Mouse (Mus musculus): ENCODE measurements around the gene Olfr1040. TPM values are rescaled to one million over a fixed set of nuclear protein-coding genes. Genes with fewer than 3 reads are reported as not detected.

Olfr1040 gene
- not detected for polyA plus RNA-seq (2014; fragmentation: Illumina TruSeq; extraction: RNeasy Lipid Tissue Mini Kit (QIAGEN cat#74804); ENCODE audit: insufficient read depth, low read depth, low replicate concordance)

GRCm38 (mm10) chr2:86146632-86147031 is at the start of gene Olfr1040:
Gene Olfr1040, minus strand, starts transcription at chr2:86146732.

DNA sequence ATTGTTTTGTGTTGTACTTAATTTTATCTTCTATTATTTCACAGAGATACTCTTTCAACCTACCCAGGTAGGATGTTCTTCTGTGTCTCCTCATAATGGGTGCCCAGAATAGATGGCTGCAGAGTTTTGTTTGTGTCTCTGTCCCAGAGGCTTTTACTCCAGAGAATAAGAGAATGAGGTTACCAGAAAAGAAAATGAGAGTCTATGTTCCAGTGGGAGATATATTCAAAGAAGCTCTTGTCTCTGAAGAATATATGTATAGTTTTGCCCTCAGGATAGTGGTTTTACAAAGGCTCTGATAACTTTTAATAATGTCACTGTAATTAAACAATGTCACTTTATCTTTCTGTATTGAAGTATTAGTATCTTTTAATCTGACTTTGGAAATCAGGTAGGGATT is 39.1 kb upstream of the Olfr1040 start, which contains the start of gene Olfr52:
Gene Olfr52, minus strand, starts transcription at position 101 of the 400 bp plus-strand sequence.

GRCm38 (mm10) chr2:86177720-86178119 is 31.2 kb upstream of the Olfr1040 start, which contains the start of gene Olfr1044:
Gene Olfr1044, minus strand, starts transcription at chr2:86177820.

DNA sequence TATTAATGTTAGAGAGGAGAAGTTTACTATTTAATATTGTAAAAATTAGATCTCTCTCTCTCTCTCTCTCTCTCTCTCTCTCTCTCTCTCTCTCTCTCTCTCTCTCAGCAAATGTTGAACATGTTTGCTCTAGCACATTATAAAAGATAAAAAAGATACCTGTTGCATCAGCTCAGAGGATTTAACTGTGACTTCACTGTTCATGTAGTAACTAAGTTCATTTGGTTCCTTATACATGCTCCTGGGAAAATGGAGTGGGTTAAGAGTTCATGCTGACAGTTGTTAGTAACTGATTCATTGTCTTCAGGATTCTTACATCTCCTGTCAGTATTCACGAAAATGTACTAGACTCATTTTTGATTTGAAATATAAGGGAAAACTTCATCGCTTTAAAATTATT is 20.9 kb upstream of the Olfr1040 start, which contains the start of gene Olfr1043:
Gene Olfr1043, minus strand, starts transcription at position 101 of the 400 bp plus-strand sequence.

GRCm38 (mm10) chr2:86161738-86162137 is 15.2 kb upstream of the Olfr1040 start, which contains the start of gene Olfr1042:
Gene Olfr1042, minus strand, starts transcription at chr2:86161838.

DNA sequence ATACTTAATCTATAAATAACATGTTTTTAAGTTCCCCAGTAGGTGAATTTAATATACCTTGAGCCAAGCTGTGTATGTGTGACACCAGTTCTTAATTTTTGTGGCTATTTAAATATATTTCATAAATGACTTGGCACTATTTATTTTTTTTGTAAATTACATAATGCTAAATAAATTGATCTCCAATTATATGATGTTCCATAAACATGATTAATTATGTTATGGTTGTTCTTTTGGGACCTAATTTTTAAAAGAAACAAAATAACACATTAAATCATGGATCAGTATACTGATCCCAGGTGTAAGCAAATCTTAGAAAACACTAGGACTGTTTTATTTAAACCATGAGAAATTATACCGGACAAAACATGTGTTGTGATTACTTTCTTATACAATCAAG is 10.7 kb downstream of the Olfr1040 start, which contains the start of gene Olfr1039:
Gene Olfr1039, minus strand, starts transcription at position 101 of the 400 bp plus-strand sequence.

Other genes starting within 250 kb of the Olfr1040 start
- gene Olfr1024, start 241.7 kb downstream of the Olfr1040 start, polyA plus RNA-seq (2014; fragmentation: Illumina TruSeq; extraction: RNeasy Lipid Tissue Mini Kit (QIAGEN cat#74804); ENCODE audit: insufficient read depth, low read depth, low replicate concordance), result not detected
- gene Olfr1025-ps1, start 231.5 kb downstream of the Olfr1040 start, polyA plus RNA-seq (2014; fragmentation: Illumina TruSeq; extraction: RNeasy Lipid Tissue Mini Kit (QIAGEN cat#74804); ENCODE audit: insufficient read depth, low read depth, low replicate concordance), result not detected
- gene Olfr1026, start 225.2 kb downstream of the Olfr1040 start, polyA plus RNA-seq (2014; fragmentation: Illumina TruSeq; extraction: RNeasy Lipid Tissue Mini Kit (QIAGEN cat#74804); ENCODE audit: insufficient read depth, low read depth, low replicate concordance), result not detected
- not detected for gene Olfr1028, start 196.3 kb downstream of the Olfr1040 start, polyA plus RNA-seq (2014; fragmentation: Illumina TruSeq; extraction: RNeasy Lipid Tissue Mini Kit (QIAGEN cat#74804); ENCODE audit: insufficient read depth, low read depth, low replicate concordance)
- gene Olfr1029, start 172.8 kb downstream of the Olfr1040 start, polyA plus RNA-seq (2014; fragmentation: Illumina TruSeq; extraction: RNeasy Lipid Tissue Mini Kit (QIAGEN cat#74804); ENCODE audit: insufficient read depth, low read depth, low replicate concordance), result not detected
- not detected for gene Olfr1030, start 167.5 kb downstream of the Olfr1040 start, polyA plus RNA-seq (2014; fragmentation: Illumina TruSeq; extraction: RNeasy Lipid Tissue Mini Kit (QIAGEN cat#74804); ENCODE audit: insufficient read depth, low read depth, low replicate concordance)
- not detected for gene Olfr1031, start 156.4 kb downstream of the Olfr1040 start, polyA plus RNA-seq (2014; fragmentation: Illumina TruSeq; extraction: RNeasy Lipid Tissue Mini Kit (QIAGEN cat#74804); ENCODE audit: insufficient read depth, low read depth, low replicate concordance)
- not detected for gene Olfr1032, start 141.2 kb downstream of the Olfr1040 start, polyA plus RNA-seq (2014; fragmentation: Illumina TruSeq; extraction: RNeasy Lipid Tissue Mini Kit (QIAGEN cat#74804); ENCODE audit: insufficient read depth, low read depth, low replicate concordance)
- gene Olfr1033, start 126.1 kb downstream of the Olfr1040 start, polyA plus RNA-seq (2014; fragmentation: Illumina TruSeq; extraction: RNeasy Lipid Tissue Mini Kit (QIAGEN cat#74804); ENCODE audit: insufficient read depth, low read depth, low replicate concordance), result 3.4 TPM
- 0.06 TPM for gene Olfr1034, start 100.9 kb downstream of the Olfr1040 start, polyA plus RNA-seq (2014; fragmentation: Illumina TruSeq; extraction: RNeasy Lipid Tissue Mini Kit (QIAGEN cat#74804); ENCODE audit: insufficient read depth, low read depth, low replicate concordance)
- not detected for gene Olfr1036, start 72.7 kb downstream of the Olfr1040 start, polyA plus RNA-seq (2014; fragmentation: Illumina TruSeq; extraction: RNeasy Lipid Tissue Mini Kit (QIAGEN cat#74804); ENCODE audit: insufficient read depth, low read depth, low replicate concordance)
- gene Olfr1037, start 59.3 kb downstream of the Olfr1040 start, polyA plus RNA-seq (2014; fragmentation: Illumina TruSeq; extraction: RNeasy Lipid Tissue Mini Kit (QIAGEN cat#74804); ENCODE audit: insufficient read depth, low read depth, low replicate concordance), result not detected
- not detected for gene Olfr1039, start 10.8 kb downstream of the Olfr1040 start, polyA plus RNA-seq (2014; fragmentation: Illumina TruSeq; extraction: RNeasy Lipid Tissue Mini Kit (QIAGEN cat#74804); ENCODE audit: insufficient read depth, low read depth, low replicate concordance)
- not detected for gene Olfr1042, start 15.1 kb upstream of the Olfr1040 start, polyA plus RNA-seq (2014; fragmentation: Illumina TruSeq; extraction: RNeasy Lipid Tissue Mini Kit (QIAGEN cat#74804); ENCODE audit: insufficient read depth, low read depth, low replicate concordance)
- gene Olfr1043, start 20.8 kb upstream of the Olfr1040 start, polyA plus RNA-seq (2014; fragmentation: Illumina TruSeq; extraction: RNeasy Lipid Tissue Mini Kit (QIAGEN cat#74804); ENCODE audit: insufficient read depth, low read depth, low replicate concordance), result not detected
- gene Olfr1044, start 31.1 kb upstream of the Olfr1040 start, polyA plus RNA-seq (2014; fragmentation: Illumina TruSeq; extraction: RNeasy Lipid Tissue Mini Kit (QIAGEN cat#74804); ENCODE audit: insufficient read depth, low read depth, low replicate concordance), result not detected
- gene Olfr52, start 39.0 kb upstream of the Olfr1040 start, polyA plus RNA-seq (2014; fragmentation: Illumina TruSeq; extraction: RNeasy Lipid Tissue Mini Kit (QIAGEN cat#74804); ENCODE audit: insufficient read depth, low read depth, low replicate concordance), result not detected
- not detected for gene Olfr1045, start 56.3 kb upstream of the Olfr1040 start, polyA plus RNA-seq (2014; fragmentation: Illumina TruSeq; extraction: RNeasy Lipid Tissue Mini Kit (QIAGEN cat#74804); ENCODE audit: insufficient read depth, low read depth, low replicate concordance)
- gene Olfr1046, start 72.6 kb upstream of the Olfr1040 start, polyA plus RNA-seq (2014; fragmentation: Illumina TruSeq; extraction: RNeasy Lipid Tissue Mini Kit (QIAGEN cat#74804); ENCODE audit: insufficient read depth, low read depth, low replicate concordance), result not detected
- not detected for gene Olfr1047, start 84.7 kb upstream of the Olfr1040 start, polyA plus RNA-seq (2014; fragmentation: Illumina TruSeq; extraction: RNeasy Lipid Tissue Mini Kit (QIAGEN cat#74804); ENCODE audit: insufficient read depth, low read depth, low replicate concordance)
- gene Olfr1048, start 93.6 kb upstream of the Olfr1040 start, polyA plus RNA-seq (2014; fragmentation: Illumina TruSeq; extraction: RNeasy Lipid Tissue Mini Kit (QIAGEN cat#74804); ENCODE audit: insufficient read depth, low read depth, low replicate concordance), result not detected
- not detected for gene Olfr1049, start 111.6 kb upstream of the Olfr1040 start, polyA plus RNA-seq (2014; fragmentation: Illumina TruSeq; extraction: RNeasy Lipid Tissue Mini Kit (QIAGEN cat#74804); ENCODE audit: insufficient read depth, low read depth, low replicate concordance)
- gene Olfr1051, start 132.4 kb upstream of the Olfr1040 start, polyA plus RNA-seq (2014; fragmentation: Illumina TruSeq; extraction: RNeasy Lipid Tissue Mini Kit (QIAGEN cat#74804); ENCODE audit: insufficient read depth, low read depth, low replicate concordance), result not detected
- not detected for gene Olfr1052, start 145.7 kb upstream of the Olfr1040 start, polyA plus RNA-seq (2014; fragmentation: Illumina TruSeq; extraction: RNeasy Lipid Tissue Mini Kit (QIAGEN cat#74804); ENCODE audit: insufficient read depth, low read depth, low replicate concordance)
- not detected for gene Olfr1053, start 168.6 kb upstream of the Olfr1040 start, polyA plus RNA-seq (2014; fragmentation: Illumina TruSeq; extraction: RNeasy Lipid Tissue Mini Kit (QIAGEN cat#74804); ENCODE audit: insufficient read depth, low read depth, low replicate concordance)
- gene Olfr1054, start 188.7 kb upstream of the Olfr1040 start, polyA plus RNA-seq (2014; fragmentation: Illumina TruSeq; extraction: RNeasy Lipid Tissue Mini Kit (QIAGEN cat#74804); ENCODE audit: insufficient read depth, low read depth, low replicate concordance), result not detected
- gene Olfr1055, start 203.6 kb upstream of the Olfr1040 start, polyA plus RNA-seq (2014; fragmentation: Illumina TruSeq; extraction: RNeasy Lipid Tissue Mini Kit (QIAGEN cat#74804); ENCODE audit: insufficient read depth, low read depth, low replicate concordance), result not detected
- not detected for gene Olfr1056, start 215.7 kb upstream of the Olfr1040 start, polyA plus RNA-seq (2014; fragmentation: Illumina TruSeq; extraction: RNeasy Lipid Tissue Mini Kit (QIAGEN cat#74804); ENCODE audit: insufficient read depth, low read depth, low replicate concordance)
- gene Olfr1057, start 231.7 kb upstream of the Olfr1040 start, polyA plus RNA-seq (2014; fragmentation: Illumina TruSeq; extraction: RNeasy Lipid Tissue Mini Kit (QIAGEN cat#74804); ENCODE audit: insufficient read depth, low read depth, low replicate concordance), result not detected
- not detected for gene Olfr1058, start 241.8 kb upstream of the Olfr1040 start, polyA plus RNA-seq (2014; fragmentation: Illumina TruSeq; extraction: RNeasy Lipid Tissue Mini Kit (QIAGEN cat#74804); ENCODE audit: insufficient read depth, low read depth, low replicate concordance)

Data from lung, adult 10 weeks (tissue).